Mouse (Mus musculus) monocyte, adult 2 months (primary cell): Measurements from ENCODE around the gene Ptpn22.
A peak's percentile ranks its signal among the peaks of the same experiment; 100 is the strongest.

Experiments used
- DNase-seq, 2 experiments: peaks; one replicate each; pipeline ENCODE4 v3.0.0; 2022; ENCODE audit warnings: low spot score in 2 of 2, low read depth in 1 of 2

Ptpn22 gene

DNA sequence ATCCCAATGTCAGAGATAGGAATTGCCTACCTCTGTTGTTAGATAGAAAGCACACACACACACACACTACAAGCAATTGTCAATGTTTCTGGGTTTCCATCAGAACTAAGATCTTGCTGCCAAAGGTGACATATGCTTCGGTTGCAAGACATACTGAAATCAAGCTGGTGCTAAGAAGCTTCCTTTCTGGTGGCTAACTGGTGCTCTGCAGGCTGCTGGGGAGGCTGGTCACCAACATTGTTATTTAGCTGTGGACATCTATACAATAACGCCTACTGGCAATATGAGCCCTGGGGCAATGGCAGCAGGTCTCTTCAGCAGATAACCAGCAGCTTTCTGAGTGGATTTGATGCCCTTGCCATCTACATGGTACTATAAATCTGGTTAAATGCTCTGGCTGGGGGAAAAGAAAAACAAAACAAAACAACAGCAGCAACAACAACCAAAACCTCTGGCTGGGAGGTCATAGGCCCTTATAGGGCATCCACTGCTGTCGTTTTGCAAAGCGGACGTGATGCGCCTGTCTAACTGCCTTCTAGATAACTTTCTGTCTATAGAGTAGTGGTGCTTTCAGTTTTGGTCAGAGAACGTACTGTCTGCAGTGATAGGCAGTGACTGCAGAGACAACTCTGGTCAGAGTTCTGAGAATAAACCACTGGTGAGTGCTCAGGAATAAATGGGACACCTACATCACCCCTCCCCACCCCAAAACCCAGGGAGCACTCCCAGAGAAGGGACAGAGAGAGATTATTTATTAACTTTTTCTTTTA is 2.4 kb upstream of the Ptpn22 start:
- no peak for DNase-seq

DNA sequence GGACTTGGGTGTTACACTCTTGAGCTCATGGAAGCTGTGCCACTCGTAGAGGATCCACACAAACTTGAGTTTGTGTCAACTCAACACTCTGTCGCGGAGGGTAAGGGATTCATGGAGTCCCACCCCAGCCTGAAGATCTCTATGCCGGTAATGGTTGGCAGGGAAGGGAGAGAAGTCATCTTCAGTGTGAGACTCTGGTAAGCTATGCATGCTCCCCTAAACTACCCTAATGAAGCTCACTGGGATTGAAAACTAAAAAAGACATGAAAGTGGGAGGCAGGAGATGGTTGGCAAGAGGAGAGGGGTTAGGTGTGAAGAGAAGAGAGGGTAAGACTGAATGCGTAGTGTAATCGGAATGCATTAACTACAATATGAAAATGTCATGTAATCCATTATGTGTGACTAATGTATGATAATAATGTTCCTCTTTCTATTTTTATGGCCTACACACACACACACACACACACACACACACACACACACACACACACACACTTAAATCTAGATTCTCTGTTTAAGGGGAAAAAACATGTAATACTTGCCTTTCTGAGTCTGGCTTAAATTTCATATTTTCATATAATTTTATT is 1.5 kb upstream of the Ptpn22 start:
- no peak for DNase-seq

DNA sequence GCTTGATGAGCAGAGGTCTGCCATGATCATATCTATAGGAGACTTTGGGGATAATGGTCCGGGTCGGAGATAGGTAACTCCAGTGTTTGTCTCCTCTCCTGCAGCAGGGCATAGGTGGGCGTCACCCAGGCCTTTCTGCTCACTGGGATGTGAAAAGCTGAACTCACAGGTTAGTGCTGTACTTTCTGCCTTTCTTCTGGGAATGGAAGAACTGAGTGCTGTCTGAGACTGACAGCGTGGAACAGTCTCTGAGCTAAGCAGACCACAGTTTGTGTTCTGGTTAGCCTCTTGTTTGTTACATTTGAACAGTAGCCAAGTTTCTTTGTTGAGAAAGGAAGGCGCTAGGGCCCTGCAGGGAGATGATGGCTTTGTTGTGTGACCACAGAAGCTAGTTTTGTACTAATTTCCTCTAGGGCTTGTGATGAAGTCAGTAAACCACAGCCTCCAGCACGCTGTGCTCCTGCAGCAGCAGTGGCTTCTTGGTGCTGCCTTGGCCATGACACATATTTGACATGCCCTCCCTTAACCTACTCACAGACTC is 326 bp downstream of the Ptpn22 start:
- DNase-seq, result peak; percentile 66 to 68

DNA sequence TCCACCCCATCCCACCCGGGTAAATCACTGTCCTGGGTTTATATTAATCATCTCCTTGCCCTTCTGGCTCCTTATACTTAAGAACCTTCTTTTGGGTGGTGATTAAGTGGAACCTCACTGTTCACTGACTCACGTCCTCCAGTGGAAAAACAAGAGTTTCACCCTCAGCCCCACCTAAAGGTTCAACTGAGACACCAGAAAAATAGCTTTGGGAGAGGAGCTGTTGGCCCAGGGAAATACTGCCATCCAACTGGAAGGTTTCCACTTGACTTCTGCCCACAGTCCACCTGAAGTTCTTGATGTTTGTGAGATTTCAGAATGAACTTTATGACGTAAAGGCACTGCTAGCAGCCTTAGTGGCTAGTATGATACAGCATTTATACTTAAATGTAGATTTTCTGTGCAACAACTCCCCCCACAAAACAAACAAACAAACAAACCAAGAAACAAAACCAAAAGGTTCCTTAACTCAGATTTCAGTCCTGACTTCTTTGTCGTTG is 3.2 kb downstream of the Ptpn22 start:
- DNase-seq, result no peak

DNA sequence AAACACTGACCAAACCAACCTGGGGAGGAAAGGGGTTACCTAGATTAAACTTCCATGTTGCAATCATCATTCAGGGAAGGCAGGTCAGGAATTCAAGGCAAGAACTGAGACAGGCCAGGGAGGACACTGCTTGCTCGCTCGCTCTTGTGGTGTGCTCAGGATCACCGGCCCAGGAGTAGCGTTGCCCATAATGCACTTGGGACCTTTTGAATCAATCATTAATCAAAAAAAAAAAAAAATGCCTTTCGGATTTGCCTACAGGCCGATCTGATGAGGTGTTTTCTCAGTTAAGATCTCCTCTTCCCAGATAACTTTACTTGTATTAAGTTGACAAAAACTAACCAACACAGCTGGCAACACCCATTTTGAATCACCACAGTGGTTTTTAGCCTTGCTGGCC is 4.6 kb downstream of the Ptpn22 start:
- no peak for DNase-seq

DNA sequence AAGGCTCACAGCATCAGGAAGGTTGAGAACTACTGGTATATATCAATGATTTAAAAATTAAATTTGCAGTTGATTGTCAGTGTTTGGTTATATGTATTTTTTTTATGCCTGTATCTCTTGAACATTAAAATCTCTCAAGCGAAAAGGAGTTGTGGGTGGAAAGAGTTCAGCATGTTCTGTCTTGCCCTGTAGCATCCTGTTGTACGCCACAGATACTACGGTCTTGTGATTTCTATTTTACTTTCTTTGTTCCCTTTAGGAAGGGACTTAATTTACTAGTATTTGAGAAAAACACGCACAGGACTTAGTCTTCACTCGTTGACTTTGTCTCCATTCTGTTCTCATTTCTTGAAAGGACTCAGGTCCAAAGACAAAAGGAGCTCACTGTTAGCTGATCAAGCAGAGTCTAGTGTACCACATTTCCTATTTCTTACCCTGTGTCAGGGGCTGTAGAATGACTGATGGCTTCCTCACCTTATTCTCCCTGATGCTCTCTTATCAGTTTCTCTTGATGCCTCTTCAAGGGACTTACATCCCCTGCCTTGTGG is 7.9 kb downstream of the Ptpn22 start:
- no peak for DNase-seq

DNA sequence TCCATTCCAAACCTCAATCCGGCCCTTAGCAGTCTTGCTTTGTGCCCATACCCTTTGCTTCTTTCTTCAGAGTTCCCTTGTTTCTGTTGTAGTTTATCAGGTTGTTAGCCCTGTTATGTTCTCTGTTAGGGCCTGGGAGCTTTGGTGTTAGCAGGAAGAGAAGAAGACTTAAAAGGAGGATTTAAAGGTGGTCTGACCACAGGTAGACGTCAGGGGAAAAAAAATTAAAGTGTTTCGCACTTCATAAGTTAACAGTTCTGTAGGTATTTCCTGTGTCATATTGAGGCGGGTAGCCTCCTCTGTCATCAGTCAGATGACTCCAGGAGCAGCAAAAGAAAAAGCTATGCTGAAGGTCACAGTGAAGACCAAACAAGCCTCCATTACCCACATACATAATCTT is 8.4 kb downstream of the Ptpn22 start:
- DNase-seq, result no peak

DNA sequence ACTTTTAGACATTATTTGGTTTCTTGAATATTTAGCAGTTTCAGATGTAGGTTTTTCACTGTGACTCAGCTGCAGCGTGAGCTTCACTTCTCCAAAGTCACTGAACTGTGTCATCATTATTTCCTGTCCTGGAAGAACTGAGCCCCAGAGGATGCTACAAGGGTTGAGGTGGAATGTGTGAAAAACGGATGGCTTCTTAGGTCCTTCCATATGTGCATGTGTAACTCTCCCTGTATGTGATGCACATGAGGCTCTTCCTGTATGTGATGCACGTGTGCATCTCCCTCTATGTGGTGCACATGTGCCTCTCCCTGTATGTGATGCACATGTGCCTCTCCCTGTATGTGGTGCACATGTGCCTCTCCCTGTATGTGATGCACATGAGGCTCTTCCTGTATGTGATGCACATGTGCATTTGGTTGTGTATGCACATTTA is 13.1 kb downstream of the Ptpn22 start:
- DNase-seq, result peak; percentile 29 to 37

DNA sequence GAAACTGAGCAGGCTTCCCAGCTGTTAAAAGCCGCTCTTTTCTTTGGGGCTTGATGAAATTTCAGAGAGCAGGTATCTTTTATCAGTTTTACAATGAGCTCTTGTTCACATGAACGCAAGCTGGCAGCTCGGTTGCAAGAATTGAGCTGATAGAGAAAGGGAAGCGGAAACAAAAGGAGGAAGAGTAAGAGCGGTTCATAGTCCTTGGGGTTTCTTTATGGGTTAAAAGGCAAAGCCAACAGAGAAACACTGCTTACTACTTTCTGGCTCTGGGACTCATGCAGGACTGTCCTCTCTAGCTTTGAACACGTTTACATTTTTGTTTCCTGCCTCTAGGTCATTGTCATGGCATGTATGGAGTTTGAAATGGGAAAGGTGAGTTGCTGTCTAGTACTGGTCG is 14.7 kb downstream of the Ptpn22 start:
- DNase-seq, result no peak

DNA sequence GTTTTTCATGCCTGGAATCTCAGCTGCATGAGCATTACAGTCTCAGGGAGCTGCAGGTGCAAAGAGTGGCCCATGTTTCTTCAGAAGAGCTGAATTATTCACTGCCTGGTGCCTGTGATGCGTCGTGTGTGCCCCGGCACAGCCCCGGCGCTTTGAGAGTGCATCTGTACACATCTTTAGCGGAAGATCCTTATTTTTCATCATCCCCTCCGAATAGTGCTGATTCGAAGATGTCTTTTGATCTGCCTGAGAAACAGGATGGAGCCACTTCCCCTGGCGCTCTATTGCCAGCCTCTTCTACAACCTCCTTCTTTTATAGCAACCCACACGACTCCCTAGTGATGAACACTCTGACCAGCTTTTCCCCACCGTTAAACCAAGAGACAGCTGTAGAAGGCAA is 26.4 kb downstream of the Ptpn22 start:
- DNase-seq, result no peak

DNA sequence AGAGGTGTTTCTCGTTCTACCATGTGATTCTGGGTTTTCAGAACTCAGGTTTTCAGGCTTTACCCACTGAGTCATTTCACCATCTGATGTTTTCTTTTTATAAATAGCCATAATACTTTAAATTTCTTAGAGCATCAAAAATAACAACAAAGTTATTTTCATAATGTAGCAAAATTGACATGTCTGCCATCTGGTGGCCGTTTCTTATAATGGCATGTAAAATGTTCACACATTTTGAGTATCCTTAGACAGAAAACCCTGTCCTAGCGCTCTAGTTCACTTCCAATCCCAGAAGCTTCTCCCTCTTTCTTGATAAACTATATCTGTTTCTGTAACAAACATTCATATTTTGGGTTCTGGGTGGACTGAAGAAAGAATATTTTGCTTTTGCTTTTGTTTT is 28.0 kb downstream of the Ptpn22 start:
- DNase-seq, result no peak

DNA sequence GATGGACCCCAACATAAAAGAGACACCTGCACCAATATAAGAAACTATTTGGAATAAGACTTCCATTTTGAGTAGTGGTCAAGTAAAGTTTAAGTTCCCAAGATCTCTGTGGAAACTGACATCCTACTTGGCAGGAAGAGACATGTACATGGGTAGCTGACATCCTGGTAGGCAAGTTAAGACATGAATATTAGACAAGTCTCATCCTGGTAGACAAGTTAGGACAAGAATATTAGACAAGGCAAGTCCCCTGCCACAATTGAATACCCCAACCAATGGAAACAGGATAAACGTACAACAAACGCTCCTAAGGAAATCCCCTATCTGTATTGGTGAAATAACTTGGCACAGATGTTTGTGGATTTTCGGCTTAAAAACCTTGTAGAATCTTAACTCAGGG is 33.8 kb downstream of the Ptpn22 start:
- DNase-seq, result no peak

DNA sequence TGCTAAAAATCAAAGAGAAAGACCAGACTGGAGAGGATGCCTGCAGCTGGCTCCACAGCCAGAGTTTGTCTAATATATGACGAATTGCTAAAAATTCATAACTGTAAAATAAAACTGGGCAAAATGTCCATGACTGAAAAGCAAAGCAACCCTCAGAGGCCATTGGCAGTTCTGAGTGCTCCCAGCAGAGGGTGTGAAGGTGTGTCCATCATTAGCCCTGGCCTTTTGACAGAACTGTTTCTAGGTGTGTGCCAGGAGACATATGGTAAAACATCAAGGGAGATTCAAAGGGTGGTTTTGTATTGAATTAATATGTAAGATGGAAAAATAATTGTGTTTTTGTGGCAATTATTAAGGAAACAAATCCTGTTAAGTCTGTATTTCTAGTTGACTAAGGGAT is 45.1 kb downstream of the Ptpn22 start:
- peak in 1 of 2 experiments; percentile 22 for DNase-seq

DNA sequence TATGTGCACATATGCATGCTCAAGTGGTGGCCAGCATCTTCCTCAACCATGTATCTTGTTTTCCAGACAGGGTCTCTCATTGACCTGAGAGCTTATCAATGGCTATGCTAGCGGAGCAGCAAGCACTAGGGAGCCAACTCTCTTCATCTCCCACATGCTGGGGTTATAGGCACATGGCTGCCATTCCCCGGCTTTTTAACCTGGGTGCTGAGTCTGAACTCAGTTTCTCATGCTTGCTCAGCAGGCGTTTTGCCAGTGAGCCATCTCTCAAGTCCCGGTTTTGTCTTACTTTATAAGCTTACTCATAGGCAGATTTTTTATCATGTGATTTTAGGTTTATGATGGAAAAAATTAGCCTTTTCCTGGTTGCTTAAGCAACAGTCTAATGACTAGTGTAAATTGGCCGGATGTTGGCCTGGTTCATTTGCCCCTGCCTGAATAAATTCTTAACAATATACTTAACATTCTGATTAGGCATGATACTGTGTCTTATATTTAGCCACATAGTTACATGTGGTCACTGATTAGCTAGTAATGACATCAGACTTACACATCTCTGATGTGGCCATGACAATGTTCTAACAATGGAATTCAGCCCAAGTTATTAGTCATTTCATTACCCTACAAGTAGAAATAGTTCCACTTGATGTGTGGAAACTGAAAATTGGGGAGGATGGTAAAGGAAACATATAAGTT is 47.9 kb downstream of the Ptpn22 start:
- no peak for DNase-seq

DNA sequence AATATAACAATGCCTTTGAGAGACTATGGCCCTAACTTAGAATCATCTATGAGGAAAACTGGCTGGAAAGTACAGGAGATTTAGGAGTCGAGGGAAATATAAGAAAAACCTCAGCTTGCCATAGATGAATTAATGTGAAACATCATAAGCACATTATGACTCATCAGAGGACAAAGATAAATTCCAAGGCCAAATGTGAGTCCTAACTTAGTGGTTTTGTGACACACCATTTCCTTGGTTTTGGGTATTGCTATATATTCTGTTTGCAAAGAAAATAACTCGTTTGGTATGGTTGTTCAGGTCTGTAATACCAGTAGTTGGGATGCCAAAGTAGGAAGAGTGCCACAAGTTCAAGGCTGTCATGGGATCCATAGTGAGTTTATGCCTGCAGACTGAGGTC is 49.2 kb downstream of the Ptpn22 start:
- no peak for DNase-seq

DNA sequence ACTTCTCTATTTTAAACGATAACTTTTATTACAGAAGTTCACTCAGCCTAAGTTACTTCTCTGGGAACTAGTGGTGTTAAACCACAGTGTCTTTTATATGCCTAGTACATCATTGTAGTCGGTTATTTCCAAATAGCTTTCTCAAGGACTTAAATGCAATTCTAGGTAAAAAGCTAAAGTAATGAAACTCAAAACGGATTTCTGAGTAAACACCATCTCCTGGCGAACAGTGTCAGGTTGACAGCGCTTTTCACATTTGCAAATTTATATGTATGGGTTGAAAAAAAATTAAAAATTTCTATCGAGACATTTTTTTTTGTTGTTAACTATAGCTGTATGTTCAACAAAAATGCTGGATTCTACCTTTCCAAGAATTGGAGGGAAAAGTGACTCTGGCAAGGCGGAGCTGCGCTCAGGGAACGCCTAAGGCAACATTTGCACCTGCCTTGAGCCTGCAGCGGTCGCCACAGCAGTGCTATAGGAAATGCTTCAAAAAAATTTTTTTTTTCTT is 53.9 kb downstream of the Ptpn22 start:
- DNase-seq, result no peak

DNA sequence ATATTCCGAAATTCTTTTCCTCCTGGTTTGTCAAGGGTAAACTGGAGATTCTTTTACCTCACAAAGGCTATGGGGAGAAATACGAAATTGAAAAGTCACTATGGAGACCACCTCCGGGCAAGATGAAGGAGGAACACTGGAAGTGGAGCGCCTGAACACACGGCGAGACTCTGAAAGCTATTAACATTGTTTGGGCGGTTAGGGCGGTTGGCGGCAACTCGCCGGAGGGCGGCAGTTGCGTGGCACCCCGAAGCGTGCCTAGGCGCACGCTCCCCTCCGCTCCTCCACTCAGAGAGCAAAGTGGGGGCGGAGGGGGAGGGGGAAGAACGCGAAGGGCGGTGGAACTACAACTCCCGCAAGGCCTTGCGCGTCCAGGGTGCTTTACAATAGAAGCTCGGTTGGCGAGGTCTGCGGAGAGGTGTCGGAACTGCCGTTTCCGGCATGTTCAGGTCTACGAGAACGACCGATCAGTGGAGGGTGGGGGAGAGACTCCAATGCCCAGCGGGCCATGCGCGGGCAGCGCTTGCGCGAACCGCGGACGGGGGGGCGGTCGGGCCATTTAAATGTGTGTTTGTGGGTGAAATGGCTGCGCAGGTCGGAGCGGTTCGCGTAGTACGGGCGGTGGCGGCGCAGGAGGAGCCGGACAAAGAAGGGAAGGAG is 54.5 kb downstream of the Ptpn22 start, which contains the start of gene Rsbn1:
Gene Rsbn1, plus strand, starts transcription at position 111 of the 660 bp plus-strand sequence.
- peak; percentile 86 to 88 for DNase-seq

DNA sequence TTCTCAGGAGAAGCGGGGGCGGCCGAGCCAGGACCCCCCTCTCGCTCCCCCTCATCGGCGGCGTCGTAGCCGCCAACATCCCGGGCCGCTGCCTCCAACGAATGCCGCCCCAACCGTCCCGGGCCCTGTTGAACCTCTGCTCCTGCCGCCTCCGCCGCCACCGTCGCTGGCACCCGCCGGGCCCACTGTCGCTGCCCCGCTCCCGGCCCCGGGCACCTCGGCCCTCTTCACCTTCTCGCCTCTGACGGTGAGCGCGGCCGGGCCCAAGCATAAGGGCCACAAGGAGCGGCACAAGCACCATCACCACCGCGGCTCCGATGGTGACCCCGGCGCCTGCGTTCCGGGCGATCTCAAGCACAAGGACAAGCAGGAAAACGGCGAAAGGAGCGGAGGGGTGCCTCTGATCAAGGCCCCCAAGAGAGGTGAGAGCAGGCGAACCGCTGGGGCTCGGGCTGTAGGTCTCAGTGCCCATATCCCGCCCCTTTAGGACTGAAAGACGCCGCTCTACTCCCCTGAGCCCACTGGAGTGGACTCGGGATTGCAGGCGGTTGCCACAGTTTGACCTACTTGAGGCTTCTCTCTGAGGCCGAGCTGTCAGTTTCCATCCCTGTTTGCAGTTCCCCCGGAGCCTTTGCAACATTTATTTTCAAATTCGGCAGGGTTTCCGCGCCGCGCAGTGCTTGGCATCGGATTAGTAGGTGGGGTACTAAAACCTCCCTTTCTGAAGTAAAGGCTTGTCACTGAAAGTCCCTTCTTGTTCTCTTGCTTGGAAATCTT is 55.3 kb downstream of the Ptpn22 start:
- DNase-seq, result peak in 1 of 2 experiments; percentile 4

DNA sequence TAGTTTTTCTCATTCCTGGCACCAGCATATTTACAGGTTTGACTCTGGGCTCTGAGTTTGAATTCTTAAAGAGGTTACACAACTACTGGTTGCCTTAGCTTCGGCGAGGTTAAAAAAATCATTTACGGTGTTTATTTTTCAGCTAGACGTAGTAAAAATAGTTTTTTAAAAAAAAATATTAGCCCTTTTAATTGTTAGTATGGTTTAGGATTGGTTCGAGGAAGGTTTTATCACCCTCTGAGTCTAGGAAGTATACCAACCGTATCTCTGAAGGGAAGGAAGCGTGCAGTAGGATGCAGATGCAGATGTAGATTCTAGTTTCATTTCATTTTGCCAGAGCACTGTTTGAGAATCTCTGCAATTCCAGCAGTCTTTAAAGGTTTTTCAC is 55.9 kb downstream of the Ptpn22 start:
- no peak for DNase-seq
